Mouse (Mus musculus) megakaryocyte-erythroid progenitor cell, adult 5-6 weeks (primary cell): ENCODE results near the gene Gm5460. TPM values are rescaled to one million over a fixed set of nuclear protein-coding genes. Genes with fewer than 3 reads are reported as not detected.

Experiments used
- ATAC-seq: replicated peaks from 2 replicates; pipeline ENCODE4 v1.8.0; 2016; ENCODE audit warnings: mild to moderate bottlenecking, inconsistent platforms; ENCODE audit not compliant: severe bottlenecking, poor library complexity, low FRiP score, low TSS enrichment
- total RNA-seq, 2 experiments: library from RNA; stranded (forward) in 1 of 2; stranded (reverse) in 1 of 2; fragments of 200-1000, 215-1000 nt in 1 of 2; fragments of >200 nt in 1 of 2; fragmentation: Nextera tagmentation in 1 of 2; gene quantifications; 2 replicates each; pipeline ENCODE4 v1.2.3; 2014 to 2017

Gm5460 gene
- total RNA-seq (2014; fragmentation: Nextera tagmentation) (not detected in 2 replicates), total RNA-seq (2017) (not detected in 2 replicates)

GRCm38 (mm10) chr14:34016381-34016780 is at the start of gene Gm5460:
Gm5460 (plus strand) TSS chr14:34016758.
- no peak for ATAC-seq

- ATAC-seq, result no peak
Observed at GRCm38 (mm10) chr14:33972679-33973078, 43.9 kb upstream of the Gm5460 start.

- ATAC-seq, result no peak
Observed at GRCm38 (mm10) chr14:33974752-33975151, 41.8 kb upstream of the Gm5460 start.

GRCm38 (mm10) chr14:33977748-33978147 is 38.8 kb upstream of the Gm5460 start:
- no peak for ATAC-seq

GRCm38 (mm10) chr14:33978604-33979059 is 37.9 kb upstream of the Gm5460 start, which contains the start of gene Zfp488:
Zfp488 (minus strand) TSS chr14:33978764.
- ATAC-seq, result no peak

GRCm38 (mm10) chr14:33989201-33989600 is 27.4 kb upstream of the Gm5460 start:
- ATAC-seq, result no peak

- ATAC-seq, result no peak
Observed at GRCm38 (mm10) chr14:33991971-33992370, 24.6 kb upstream of the Gm5460 start.

GRCm38 (mm10) chr14:33993051-33993450 is 23.5 kb upstream of the Gm5460 start:
- no peak for ATAC-seq

GRCm38 (mm10) chr14:33993521-33994289 is 22.9 kb upstream of the Gm5460 start:
- ATAC-seq, result no peak

- ATAC-seq, result no peak
Observed at GRCm38 (mm10) chr14:33997427-33997826, 19.1 kb upstream of the Gm5460 start.

- no peak for ATAC-seq
Observed at GRCm38 (mm10) chr14:34000076-34000475, 16.5 kb upstream of the Gm5460 start.

GRCm38 (mm10) chr14:34001445-34001844 is 15.1 kb upstream of the Gm5460 start:
- ATAC-seq, result no peak

- ATAC-seq, result no peak
Observed at GRCm38 (mm10) chr14:34002358-34002757, 14.2 kb upstream of the Gm5460 start.

- ATAC-seq, result no peak
Observed at GRCm38 (mm10) chr14:34015063-34015462, 1.5 kb upstream of the Gm5460 start, which contains the start of gene Gm30083. Gm30083 (minus strand) TSS chr14:34015182.

GRCm38 (mm10) chr14:34016938-34017337 is 380 bp downstream of the Gm5460 start:
- no peak for ATAC-seq

- ATAC-seq, result no peak
Observed at GRCm38 (mm10) chr14:34026710-34027109, 10.2 kb downstream of the Gm5460 start.

- no peak for ATAC-seq
Observed at GRCm38 (mm10) chr14:34033841-34034610, 17.5 kb downstream of the Gm5460 start.

GRCm38 (mm10) chr14:34041241-34041640 is 24.7 kb downstream of the Gm5460 start:
- no peak for ATAC-seq

GRCm38 (mm10) chr14:34043341-34043740 is 26.8 kb downstream of the Gm5460 start:
- ATAC-seq, result no peak

- ATAC-seq, result no peak
Observed at GRCm38 (mm10) chr14:34050101-34050779, 33.7 kb downstream of the Gm5460 start.
